Comparison of ENCODE assay signal across 9 mouse cellular contexts in the genomic region with DNA sequence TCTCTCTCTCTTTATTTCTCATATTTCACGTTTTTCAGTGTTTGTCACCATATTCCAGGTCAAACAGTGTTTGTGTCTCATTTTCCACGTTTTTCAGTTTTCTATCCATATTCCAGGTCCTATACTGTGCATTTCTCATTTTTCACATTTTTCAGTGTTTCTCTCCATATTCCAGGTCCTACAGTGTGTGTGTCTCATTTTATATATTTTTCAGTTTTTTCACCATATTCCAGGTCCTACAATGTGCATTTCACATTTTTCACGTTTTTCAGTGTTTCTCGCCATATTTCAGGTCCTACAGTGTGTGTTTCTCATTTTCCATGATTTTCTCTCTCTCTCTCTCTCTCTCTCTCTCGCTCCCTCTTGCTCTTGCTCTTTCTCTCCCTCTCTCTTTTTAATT.
DNase-seq lines count a peak whose midpoint lies in the region; ATAC-seq and TF ChIP-seq lines count a peak whose summit lies in the region.
"Had no signal": no experiment of that assay in that cellular context is flagged by ENCODE, and none has a peak within 500 bp of the region (broad histone marks: within the 10 kb centered on the region; RNA-seq: fewer than 3 reads in every experiment).

No protein-coding gene starts in this region.

- H3K79me2 ChIP-seq in CH12.LX (replicated peaks; ENCODE audit: control insufficient read depth, extremely low read depth, insufficient read depth, poor library complexity, severe bottlenecking), result no peaks in the 10 kb centered on the region

- in situ Hi-C loops in CH12.LX (cut with MboI; ENCODE audit: low pct_ligation_motif_present, low pct_unique_long_range_greater_than_20kb, low sequenced_read_pairs), result no loop called here

- intact Hi-C loops in heart, postnatal 10 days (cut with DNase I), result no loop called here
- intact Hi-C loops in left cerebral cortex, postnatal 36 days (cut with DNase I), result no loop called here

- 45% methylated on average over 5 of the region's 5 CpGs for WGBS in heart, embryonic 13.5 days
- 58% methylated on average over 5 of the region's 5 CpGs for WGBS in liver, embryonic 11.5 days

- no peaks in the 10 kb centered on the region for H3K36me3 ChIP-seq in heart, embryonic 13.5 days
- no peaks in the 10 kb centered on the region for H3K36me3 ChIP-seq in CH12.LX (replicated peaks in 1 of 2; ENCODE audit: control insufficient read depth in 1 of 2, insufficient read depth in 1 of 2, low read length in 1 of 2)
- H3K36me3 ChIP-seq in liver, embryonic 11.5 days (ENCODE audit: control insufficient read depth, insufficient read depth, low read length), result no peaks in the 10 kb centered on the region

- no peak for TF ChIP-seq RAD21 in CH12.LX (IDR thresholded peaks at IDR 0.05; ENCODE audit: low read depth, low read length)

- H3K9me3 ChIP-seq in heart, embryonic 13.5 days, result no peaks in the 10 kb centered on the region
- peaks cover 27% of the 10 kb centered on the region for H3K9me3 ChIP-seq in CH12.LX (replicated peaks; ENCODE audit: low read length)
- H3K9me3 ChIP-seq in liver, embryonic 11.5 days (ENCODE audit: control insufficient read depth, low read length), result 0 out of 2 replicates have a peak, but pooled peaks cover 2% of the 10 kb centered on the region

- H3K4me3 ChIP-seq in heart, embryonic 13.5 days, result no peak overlapping the region
- no peak overlapping the region for H3K4me3 ChIP-seq in CH12.LX (replicated peaks in 1 of 3; ENCODE audit: low read depth in 2 of 3, low read length in 2 of 3, poor library complexity in 1 of 3)
- no peak overlapping the region for H3K4me3 ChIP-seq in liver, embryonic 11.5 days (ENCODE audit: low read depth, low read length)

- H3K27ac ChIP-seq in heart, embryonic 13.5 days (replicated peaks), result no peak overlapping the region
- H3K27ac ChIP-seq in CH12.LX (ENCODE audit: insufficient read depth, low read depth), result no peak overlapping the region
- H3K27ac ChIP-seq in liver, embryonic 11.5 days (ENCODE audit: low read depth, low read length), result no peak overlapping the region

- TF ChIP-seq CTCF in CH12.LX (conservative IDR thresholded peaks at IDR 0.05 in 1 of 2, IDR thresholded peaks at IDR 0.05 in 1 of 2; ENCODE audit: low read depth in 2 of 2, low read length in 2 of 2), result no peak

- no peaks in the 10 kb centered on the region for H3K4me1 ChIP-seq in heart, embryonic 13.5 days
- H3K4me1 ChIP-seq in CH12.LX (ENCODE audit: control insufficient read depth in 1 of 2, insufficient read depth in 2 of 2), result no peaks in the 10 kb centered on the region
- no peaks in the 10 kb centered on the region for H3K4me1 ChIP-seq in liver, embryonic 11.5 days (replicated peaks; ENCODE audit: control insufficient read depth, insufficient read depth, low read length)

- peak; percentile 42 for ATAC-seq in heart, embryonic 13.5 days (ENCODE audit: extremely low read depth, insufficient number of reproducible peaks, low FRiP score, low TSS enrichment)
- ATAC-seq in liver, embryonic 11.5 days (replicated peaks; ENCODE audit: low FRiP score), result peak; percentile 31; the same call in 1 of the 2 replicates

- no peak for TF ChIP-seq EP300 in CH12.LX (IDR thresholded peaks at IDR 0.05; ENCODE audit: low read length)

- dilution Hi-C loops in CH12.LX (cut with MboI; ENCODE audit: extremely low pct_ligation_motif_present, extremely low pct_unique_long_range_greater_than_20kb, low sequenced_read_pairs), result no loop called here

- H3K4me2 ChIP-seq in heart, embryonic 13.5 days, result no peak overlapping the region
- H3K4me2 ChIP-seq in CH12.LX (ENCODE audit: insufficient read depth, low read depth, poor library complexity, severe bottlenecking), result no peak overlapping the region
- H3K4me2 ChIP-seq in liver, embryonic 11.5 days, result no peak overlapping the region

- no peak for TF ChIP-seq POLR2A in CH12.LX (IDR thresholded peaks at IDR 0.05; ENCODE audit: low read depth, low read length)

- H3K27me3 ChIP-seq in heart, embryonic 13.5 days (replicated peaks), result no peaks in the 10 kb centered on the region
- H3K27me3 ChIP-seq in CH12.LX (replicated peaks), result no peaks in the 10 kb centered on the region
- no peaks in the 10 kb centered on the region for H3K27me3 ChIP-seq in liver, embryonic 11.5 days (replicated peaks; ENCODE audit: control insufficient read depth, insufficient read depth, low read length)

- no peak for DNase-seq in heart, postnatal 10 days
- peak; percentile 32 for DNase-seq in CH12.LX (ENCODE audit: extremely low read depth)
- peak; percentile 15 for DNase-seq in brain, adult 2 months (ENCODE audit: low read depth, low spot score)
- DNase-seq in liver, embryonic 11.5 days (ENCODE audit: low spot score), result no peak
- DNase-seq in ovary, adult 18-20 months (ENCODE audit: low spot score), result no peak
- no peak for DNase-seq in T-cell, adult 2 months (ENCODE audit: low spot score)
- DNase-seq in left cerebral cortex, postnatal 36 days (ENCODE audit: low spot score in 2 of 2), result no peak
- DNase-seq: layer of hippocampus, adult 9-11 months had no signal

- H3K9ac ChIP-seq in heart, embryonic 13.5 days, result no peak overlapping the region
- H3K9ac ChIP-seq in CH12.LX (ENCODE audit: insufficient read depth, low read depth), result no peak overlapping the region
- H3K9ac ChIP-seq in liver, embryonic 11.5 days (ENCODE audit: low read depth, low read length), result no peak overlapping the region

TF ChIP-seq in CH12.LX, 34 proteins besides CTCF, POLR2A, EP300 and RAD21:
- TF ChIP-seq RCOR1 (conservative IDR thresholded peaks at IDR 0.05; ENCODE audit: low read depth, low read length), result no peak
- TF ChIP-seq CHD1 (IDR thresholded peaks at IDR 0.05; ENCODE audit: low read depth, low read length), result no peak
- no peak for TF ChIP-seq MYC (IDR thresholded peaks at IDR 0.05; ENCODE audit: low read depth, low read length)

Comparison
In these comparisons a context has a peak if more than half of its experiments do, and no peak if none do; other contexts are left out.
1. DNase-seq: peak in CH12.LX (single experiment) and brain, adult 2 months (single experiment); none in heart, postnatal 10 days (0 of 2), liver, embryonic 11.5 days (single experiment), ovary, adult 18-20 months (single experiment), T-cell, adult 2 months (single experiment) and left cerebral cortex, postnatal 36 days (0 of 2).